Mouse (Mus musculus): ENCODE measurements at regions not wholly inside any gene's neighbourhood (a gene's known extent, or its start where the extent isn't known, plus 50 kb on each side); places are given as distances from the start of the nearest gene placed in this dataset.
"Not testable (repeated sequence)": the region's sequence is repeated elsewhere in the genome, so short reads cannot be mapped to it uniquely, and the experiment has no call there.

DNA sequence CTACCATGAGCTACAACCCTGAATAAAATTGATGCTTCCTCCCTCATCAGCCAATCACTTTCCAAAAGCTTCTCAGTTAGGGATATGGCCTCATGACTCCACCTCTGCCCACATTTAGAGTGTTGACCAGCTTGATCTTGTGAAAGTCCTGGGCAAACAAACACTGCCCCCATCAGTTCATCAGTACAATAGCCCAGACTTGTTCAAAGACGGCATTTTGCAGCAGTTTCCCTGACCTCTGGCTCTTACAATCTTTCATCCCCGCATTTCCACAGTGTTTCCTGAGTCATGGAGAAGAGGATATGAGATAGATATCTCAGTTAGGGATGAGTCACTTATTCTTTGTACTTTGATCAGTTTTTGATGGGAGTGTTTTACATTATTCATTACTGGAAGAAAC, 203.5 kb upstream of the Asrgl1 start:
- DNase-seq: not testable (repeated sequence)

- not testable (repeated sequence) for DNase-seq
Measured at GRCm38 (mm10) chr19:9337447-9337846, 202.0 kb upstream of the Asrgl1 start.

- DNase-seq: not testable (repeated sequence)
Measured at GRCm38 (mm10) chr19:9317932-9318331, 182.5 kb upstream of the Asrgl1 start.

- not testable (repeated sequence) for DNase-seq
Measured at GRCm38 (mm10) chr19:9316162-9316561, 180.7 kb upstream of the Asrgl1 start.

DNA sequence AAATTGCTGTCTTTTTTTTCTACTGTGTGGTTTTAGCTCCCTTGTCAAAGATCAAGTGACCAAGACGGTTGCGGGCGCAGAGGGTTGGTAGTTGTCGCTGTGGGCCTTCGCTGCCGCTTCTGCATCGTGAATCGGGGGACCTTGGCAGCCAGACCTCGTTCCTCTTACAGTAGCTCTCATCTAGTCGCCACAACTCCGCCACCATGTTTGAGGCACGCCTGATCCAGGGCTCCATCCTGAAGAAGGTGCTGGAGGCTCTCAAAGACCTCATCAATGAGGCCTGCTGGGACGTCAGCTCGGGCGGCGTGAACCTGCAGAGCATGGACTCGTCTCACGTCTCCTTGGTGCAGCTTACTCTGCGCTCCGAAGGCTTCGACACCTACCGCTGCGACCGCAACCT, 147.7 kb upstream of the Asrgl1 start:
- DNase-seq: peak; percentile 42

DNA sequence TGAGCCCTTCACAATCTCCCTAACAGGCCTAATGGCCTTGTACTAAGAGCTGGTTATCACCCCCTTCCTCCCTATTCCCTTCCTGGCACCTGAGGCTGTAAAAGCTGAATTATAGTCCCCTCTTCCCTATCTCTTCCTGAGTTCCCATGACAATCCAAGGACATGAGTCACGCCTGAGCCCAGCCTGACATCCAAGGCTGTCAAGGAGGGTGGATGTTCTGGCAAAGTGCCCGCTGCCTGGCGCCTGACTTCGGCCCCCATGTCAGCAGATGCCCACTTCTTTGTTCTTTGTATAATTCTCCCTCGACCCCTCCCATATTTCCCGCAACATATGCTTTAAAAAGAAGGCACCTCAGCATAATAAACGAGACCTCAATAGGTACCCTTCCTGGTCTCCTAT, 99.2 kb upstream of the Asrgl1 start:
- not testable (repeated sequence) for DNase-seq

Measured in kidney, adult 18-20 months (tissue).